Mouse (Mus musculus) neutrophil, adult 5-6 weeks (primary cell): ENCODE data around the gene Plpp7. TPM values are rescaled to one million over a fixed set of nuclear protein-coding genes. Genes with fewer than 3 reads are reported as not detected.

Experiments
- ATAC-seq: fragments of 151-379, 151-347 bp; 2 replicates; pipeline ENCODE4 v1.8.0; 2017; ENCODE audit warnings: mild to moderate bottlenecking, moderate TSS enrichment; ENCODE audit not compliant: insufficient number of reproducible peaks, poor library complexity, low FRiP score, severe bottlenecking; ENCODE audit errors: extremely low read depth
- total RNA-seq: library from RNA; stranded (forward); fragments of 200-1000 nt; gene quantifications from 2 replicates; pipeline ENCODE4 v1.2.3, GENCODE M21; 2017

Plpp7 gene
- total RNA-seq, 1 experiment from 2014 or later = not detected

DNA sequence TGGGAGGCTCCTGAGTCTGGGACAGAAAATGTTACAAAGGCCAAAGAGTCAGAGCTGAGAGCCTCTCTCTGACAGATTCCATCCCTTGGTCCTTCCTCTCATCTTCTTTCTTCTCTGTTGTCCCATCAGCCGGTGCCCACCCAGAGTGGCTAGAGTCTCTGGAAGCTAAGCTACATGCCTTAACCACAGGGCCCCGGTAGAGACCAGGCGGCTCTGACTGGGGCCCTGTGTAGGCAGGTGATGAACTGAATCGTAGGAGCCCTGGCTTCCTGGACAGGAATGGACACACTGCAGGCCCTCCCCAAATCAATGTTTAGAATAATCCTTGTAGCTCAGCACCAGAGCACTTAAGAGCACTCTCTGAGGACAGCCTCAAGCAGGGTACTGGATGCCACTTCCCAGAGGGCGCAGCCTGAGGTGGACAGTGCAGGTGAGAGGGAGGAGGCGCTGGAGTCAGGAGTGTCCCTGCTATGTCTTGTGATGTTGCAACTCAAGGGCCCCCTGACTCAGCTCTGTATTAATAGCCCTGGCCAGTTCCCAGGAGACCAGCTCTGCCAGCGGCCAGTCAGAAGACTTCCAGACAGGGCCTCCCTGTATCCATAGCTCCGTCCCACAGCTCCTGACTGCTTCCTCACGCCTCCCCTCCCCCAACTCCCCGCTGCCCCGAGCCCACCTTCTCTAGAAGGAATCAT lies 34.2 kb downstream of the Plpp7 start:
- ATAC-seq = no peak

DNA sequence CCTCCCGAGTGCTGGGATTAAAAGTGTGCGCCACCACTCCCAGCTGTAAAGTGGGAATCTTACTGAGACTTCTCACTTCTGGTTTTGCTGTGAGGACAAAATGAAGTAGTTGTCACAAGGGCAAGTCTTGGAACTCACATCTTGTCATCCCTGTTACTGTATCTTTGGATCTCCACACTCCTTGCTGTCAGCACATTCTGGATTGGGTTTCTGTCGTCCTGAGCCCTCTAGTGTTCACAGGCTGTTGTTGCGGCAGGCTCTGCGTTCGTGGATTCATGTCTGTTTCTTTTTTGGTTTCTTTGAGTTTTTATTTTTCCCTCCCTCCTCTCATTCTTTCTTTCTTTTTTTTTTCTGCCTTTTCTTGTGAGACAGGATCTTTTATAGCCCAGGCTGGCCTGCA lies 35.1 kb downstream of the Plpp7 start:
- 0 out of 2 replicates have a peak, but pooled peaks have one; percentile 30 for ATAC-seq

DNA sequence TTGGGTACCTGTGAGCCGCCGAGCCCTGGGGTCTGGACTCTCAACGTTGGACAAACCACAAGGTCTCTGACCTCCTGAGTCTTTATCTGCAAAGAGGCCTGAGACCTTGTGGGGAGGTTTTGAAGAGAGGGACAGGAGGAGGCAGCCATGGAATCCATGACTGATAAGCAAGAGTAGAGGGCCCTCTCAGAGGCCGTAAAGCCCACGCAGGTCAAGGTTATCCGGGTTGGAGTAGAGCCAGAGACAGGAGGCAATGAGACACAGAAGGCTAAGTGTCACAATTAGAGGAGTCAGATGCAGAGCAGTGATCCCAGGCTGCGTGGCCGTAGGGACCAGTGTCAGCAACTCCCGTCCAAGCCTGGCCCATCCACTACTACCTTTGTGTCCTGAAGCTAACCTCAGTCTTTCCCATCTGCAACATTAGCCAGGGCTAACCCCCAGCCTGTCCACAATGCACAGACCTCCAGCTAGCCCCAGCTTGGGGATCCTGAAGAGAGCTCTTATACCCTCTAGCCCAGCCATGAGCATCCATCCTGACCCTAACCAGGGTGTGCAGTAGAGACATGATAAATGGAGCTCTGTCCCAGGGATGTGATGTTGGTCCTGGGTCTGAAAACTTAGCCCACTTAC lies 36.0 kb downstream of the Plpp7 start:
- no peak for ATAC-seq

DNA sequence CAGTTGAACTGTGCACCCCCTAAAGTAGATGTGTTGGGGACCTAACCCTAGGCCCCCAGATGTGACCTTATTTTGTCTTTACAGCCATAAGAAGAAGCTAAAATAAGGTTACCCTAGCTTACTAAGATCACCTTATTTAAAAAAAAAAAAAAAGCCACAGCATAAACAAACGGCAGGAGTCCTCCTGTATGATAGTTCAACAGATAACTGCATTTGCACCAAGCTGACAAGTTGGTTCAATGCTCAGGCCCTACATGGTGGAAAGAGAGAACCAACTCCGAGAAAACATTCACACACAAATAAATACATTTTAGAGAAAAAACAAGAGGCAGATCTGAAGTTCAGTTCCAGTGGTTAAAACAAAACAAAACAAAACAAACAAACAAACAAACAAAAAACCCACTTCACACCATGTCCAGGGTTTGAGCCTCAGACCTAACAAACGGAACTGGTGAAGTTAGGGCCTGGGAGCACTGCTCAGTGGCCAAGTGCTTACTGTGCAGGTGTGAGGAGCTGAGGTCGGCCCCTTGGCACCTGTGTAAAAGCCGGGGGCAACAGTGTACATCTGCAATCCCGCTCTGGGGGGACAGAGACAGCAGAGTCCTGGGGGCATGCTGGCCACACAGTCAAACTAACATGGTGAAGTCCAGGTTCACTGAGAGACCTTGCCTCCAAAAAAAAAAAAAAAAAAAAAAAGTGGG lies 36.7 kb downstream of the Plpp7 start:
- no peak for ATAC-seq

DNA sequence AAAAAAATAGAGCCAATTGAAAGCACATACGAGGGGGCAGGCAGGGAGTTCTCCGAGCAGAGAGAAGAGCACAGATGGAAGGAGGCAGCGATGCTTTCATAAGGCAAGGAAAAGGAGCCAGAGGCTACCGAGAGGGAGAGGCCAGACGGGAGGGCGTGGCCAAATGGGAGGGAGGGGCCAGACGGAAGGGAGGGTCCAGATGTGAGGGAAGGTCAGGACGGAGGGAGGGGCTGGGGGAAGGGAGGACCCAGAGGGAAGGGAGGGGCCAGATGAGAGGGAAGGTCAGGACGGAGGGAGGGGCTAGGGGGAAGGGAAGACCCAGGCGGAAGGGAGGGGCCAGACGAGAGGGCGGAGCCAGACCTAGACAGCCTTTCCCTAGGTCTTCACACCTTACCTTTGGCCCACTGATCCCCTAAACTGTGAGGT lies 37.3 kb downstream of the Plpp7 start:
- 0 out of 2 replicates have a peak, but pooled peaks have one; percentile 11 for ATAC-seq

DNA sequence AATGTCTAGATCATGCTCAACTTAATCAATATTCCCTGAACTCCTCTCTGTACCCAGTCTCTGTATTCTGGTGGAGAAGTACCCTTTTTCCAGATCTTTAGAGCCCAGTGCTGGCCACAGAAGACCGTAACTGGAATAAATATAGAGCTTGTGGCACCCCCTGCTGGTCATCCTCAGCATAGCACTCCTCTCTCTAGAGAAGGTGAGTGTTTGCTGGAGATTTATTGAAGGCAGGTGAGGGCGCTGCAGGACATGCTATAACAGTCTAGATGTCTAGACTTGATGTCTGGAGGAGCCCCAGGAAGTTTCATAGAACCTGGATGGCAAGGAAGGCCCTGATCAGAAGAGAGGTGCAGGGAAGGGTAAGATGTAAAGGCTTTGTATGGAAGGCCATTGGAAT lies 38.7 kb downstream of the Plpp7 start:
- ATAC-seq = peak; percentile 46

DNA sequence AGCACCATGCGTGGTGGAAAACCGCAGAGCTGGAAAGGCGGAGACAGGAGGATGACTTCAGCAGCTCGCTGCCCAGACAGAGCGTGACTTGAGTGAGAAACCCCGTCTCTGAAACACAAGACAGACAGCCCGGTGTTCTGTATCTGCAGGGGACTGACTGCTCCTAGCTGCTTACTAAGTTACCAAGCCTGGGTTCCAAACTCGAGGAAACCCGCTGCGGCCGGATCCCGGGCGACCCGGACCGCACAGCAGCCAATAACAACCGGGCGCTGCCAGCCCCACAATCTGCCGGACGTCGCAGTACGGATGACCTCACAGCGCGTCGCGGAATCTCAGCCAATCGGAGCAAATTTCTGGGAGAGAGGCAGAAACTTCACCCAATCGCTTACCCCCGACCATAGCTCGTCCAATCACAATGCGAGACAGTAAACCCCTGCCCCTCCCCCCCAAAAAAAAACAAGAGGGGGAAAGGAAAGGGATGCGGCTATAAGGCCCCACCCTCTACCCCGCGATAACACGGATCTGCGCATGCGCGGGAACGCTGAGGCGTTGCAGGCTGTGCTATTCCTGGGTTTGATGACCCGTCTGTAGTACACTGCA lies 42.4 kb downstream of the Plpp7 start:
- peak; percentile 92 for ATAC-seq

DNA sequence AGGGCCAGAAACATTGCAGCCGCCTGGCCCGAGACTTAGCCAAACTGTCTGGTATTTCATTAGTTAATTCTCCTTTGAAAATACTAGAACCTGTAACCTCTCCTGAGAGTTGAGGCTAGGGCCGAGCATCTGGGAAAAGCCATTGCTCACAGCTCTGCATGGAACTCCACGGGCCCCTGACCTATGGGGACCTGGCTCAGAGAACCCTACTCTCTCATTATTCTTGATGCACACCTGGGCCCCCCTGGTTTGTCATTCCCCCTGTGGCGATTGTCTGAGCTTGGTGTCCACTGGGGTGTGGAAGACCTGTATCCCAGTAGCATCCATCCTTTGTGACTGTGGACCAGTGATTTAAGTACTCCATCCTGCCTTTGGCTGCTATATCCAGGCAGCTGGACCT lies 44.0 kb downstream of the Plpp7 start:
- no peak for ATAC-seq

DNA sequence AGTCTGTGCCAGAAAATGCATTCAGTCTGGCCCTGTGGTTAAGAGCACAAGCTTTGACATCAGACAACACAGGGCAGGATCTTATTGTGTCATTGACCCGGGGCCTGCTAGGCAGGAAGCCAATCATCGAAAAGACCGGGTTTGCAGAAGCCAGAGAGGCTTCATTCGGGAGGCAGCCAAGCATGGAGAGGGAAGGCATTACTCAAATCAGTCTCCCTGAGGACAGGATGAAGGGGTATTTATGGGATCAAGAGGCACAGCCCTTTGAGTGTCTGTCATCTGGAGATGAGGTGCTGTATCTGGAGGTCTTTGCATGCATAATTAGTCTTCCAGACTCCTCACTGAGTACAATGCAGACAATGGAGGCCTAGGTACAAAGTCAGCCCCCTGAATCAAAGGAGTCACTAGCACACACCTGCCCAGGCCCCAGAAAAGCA lies 45.2 kb downstream of the Plpp7 start:
- ATAC-seq = no peak

DNA sequence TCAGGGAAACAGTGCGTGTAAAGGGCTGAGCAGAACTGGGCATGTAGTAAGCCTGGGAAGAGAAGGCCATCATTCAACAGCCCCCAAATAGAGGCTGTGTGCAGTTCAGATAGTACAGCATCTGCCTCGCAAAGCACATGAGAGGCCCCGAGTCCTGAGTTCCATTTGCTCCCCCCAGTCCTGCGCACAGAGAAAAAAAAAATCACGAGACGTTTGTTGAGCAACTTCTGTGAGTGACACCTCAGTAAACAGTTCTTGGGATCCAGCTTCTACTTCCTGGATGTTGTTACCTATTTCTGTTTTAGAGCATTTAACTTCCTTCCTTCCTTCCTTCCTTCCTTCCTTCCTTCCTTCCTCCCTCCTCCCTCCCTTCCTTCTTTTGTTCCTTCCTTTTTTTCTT lies 46.3 kb downstream of the Plpp7 start:
- ATAC-seq = no peak

DNA sequence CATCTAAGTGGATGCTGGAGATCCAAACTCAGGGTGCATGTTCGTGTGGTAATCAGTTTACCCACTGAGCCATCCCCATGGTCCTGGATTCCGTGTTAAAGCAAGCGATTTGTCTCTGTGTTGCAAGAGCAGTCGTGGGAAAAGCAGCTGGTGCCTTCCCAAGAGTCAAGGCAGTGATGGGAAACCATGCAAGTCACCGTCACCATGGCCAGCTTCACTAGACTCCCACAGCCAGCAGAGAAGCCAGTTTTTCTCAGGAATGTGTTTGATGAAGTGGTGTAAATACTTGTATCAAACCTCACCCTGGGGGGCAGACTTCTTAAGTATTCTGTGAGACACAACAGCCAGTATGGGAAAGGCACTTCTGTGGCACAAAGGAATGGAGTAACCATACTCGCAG lies 47.0 kb downstream of the Plpp7 start:
- ATAC-seq = no peak

DNA sequence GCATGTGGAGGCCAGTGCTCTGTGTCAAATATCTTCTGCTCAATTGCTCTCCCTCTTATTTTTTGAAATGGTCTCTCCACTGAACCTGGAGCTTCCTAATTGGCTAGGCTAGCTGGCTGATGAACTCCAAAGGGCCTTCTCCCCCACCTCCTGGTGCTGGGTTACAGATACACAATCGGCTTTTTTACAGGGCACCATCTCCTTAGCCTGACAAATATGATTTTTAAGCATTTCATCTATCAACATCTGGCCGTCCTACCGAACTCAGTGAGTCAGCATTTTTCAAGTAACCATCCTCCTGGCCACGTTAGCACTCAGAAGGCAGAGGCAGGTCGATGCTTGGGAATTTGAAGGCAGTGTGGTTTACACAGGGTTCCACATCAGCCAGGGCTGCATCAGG lies 49.3 kb downstream of the Plpp7 start:
- no peak for ATAC-seq

DNA sequence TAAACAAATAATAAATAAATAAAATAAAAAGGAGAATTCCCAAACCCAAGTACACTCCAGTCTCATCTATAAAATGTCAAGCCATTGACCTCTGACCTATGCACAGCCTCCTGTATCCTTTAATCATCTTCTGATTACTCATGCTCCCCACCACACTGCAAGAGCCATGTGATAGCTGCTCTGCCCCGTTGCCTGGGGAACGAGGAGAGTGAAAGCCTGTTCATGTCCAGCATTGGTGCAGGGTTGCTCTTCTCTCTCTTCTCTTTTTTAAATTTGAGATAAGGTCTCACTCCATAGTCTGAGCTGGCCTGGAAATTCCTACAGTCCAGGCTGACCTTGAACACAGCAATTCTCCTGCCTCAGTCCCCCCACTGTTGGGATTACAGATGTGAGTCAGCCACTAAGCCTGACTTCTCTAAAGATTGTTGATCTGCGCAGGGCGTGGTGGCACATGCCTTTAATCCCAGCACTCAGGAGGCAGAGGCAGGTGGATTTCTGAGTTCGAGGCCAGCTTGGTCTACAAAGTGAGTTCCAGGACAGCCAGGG lies 51.4 kb downstream of the Plpp7 start:
- ATAC-seq = no peak

DNA sequence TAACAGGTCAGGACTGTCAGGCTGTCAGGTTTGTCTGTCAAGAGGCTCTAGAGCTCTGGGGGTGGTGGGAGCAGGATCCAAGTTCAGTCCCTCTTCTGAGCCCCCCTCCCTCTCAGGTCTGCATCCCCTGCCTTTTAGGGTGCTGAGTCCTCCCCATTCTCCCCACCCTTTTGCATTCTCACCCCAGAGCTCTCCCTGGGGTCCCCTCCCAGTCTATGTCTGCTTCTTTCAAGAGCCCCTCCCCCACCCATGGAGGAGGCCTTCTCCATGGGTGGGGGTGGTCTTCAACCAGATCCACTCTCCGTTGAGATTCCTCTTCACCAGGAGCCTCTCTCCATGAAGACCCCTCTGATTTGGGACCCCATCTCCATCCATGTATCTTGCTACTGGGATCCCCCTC lies 54.8 kb downstream of the Plpp7 start:
- no peak for ATAC-seq

DNA sequence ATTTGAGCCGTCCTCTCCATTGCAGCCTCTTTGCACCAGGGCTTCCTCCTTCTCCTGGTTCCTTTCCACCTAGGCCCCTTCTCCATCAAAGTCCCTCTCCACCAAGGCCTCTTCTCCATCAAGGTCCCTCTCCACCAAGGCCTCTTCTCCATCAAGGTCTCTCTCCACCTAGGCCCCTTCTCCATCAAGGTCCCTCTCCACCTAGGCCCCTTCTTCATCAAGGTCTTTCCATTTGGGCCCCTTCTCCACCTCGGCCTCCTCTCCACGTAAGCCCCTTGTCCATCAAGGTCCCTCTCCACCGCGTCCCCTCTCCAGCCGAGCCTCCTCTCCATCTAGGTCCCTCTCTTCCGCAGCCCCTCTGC lies 55.2 kb downstream of the Plpp7 start:
- no peak for ATAC-seq

DNA sequence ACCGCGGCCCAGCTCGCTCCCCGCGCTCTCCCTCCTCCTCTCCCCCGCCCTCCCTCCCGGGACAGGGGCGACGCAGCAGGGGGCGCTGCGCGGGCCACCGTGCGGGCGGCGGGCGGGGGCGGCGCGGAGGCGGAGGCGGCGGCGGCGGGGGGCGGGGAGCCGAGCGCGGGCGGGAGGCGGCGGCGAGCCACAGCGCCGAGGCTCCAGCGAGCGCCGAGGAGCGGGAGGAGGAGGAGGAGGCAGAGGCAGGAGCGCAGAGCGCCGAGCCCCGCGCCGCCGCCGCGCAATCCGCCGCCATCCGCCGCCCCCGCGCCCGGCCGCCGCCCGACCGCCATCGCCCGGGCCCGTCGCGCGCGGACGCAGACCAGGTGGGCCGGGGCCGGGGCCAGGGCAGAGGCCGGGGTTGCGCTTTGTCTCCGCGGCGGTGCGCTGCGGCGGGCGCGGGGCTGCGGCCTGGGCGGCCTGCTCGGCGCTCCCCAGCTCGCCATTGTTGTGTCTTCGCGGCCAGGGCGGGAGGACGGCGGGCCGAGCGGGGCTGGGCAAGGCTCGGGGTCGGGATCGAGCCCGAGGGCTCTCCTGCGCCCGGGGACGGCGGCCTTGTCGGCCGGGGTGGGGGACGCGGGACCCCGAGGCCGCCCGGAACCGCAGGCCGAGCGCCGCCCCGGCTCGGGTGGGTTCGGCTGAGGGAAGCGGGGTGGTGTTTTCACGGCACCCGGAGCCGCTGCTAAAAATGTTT lies 55.8 kb downstream of the Plpp7 start, which contains the start of gene Prrc2b:
Gene Prrc2b (plus strand): TSS at position 159 of the 736 bp plus-strand sequence.
- peak; percentile 31; the same call in 1 of the 2 replicates for ATAC-seq

DNA sequence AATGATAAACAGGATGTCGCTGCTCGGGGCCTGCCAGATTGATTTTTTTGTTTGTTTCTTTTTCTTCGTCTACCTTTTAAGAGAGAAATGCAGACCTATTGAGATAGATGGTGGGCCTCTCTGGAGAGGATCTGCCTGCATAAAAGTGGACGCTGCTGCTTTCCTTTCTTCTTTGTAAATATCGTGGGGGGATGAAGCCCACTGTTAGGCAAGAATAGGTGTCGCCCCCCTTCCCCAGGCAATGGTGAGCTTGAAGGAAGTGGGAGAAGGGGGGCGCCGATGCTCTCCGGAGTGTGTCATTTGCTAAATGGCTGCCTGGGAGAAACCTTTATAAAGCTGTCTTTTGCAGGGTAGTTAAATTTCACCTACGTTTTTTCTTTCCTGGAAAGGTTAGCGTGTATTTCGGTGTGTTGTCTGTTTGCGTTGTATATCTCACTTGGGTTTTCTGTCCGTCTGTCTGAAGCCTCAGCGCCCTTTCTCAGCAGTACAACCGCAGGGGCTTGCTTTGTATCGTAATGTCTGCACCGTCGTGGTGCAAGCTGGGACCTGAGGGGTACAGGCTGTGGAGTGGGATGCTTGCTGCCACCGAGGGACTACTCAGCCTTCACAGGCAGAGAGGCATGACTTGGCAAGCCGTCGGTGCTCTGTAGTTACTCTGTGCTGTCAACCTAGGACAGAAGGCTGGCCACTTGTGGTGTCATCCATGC lies 56.5 kb downstream of the Plpp7 start:
- 0 out of 2 replicates have a peak, but pooled peaks have one; percentile 24 for ATAC-seq

DNA sequence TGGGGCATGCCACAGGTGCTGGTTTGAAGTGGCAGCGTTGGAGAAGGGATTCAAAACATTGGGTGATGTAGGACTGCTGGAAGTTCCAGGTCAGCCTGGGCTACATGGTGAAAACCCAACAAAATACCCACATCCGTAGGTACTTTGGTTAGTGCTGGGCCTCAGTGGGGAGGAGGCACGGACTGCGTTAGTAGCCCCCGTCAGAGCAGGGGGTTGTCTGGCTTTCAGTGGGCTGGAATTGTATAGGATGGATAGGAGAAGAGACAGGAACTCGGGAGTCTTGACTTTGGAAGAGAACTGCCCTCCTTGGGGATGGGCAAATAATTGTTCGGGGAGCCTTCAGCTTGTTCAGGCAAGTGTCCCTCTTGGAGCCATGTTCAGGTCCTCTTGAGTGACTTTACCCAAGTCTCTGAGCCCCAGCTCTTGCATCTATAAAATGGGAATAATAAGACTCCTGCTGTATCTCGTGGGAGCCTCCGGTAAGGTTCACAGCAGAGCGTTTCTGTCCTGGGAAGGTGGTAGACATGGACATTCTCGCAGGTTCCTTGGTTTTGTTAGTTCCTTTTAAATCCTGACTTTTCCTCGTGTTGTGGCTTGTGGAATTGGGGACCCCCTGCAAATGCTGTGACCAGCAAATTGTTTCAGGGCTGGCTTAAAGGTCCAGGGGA lies 57.2 kb downstream of the Plpp7 start:
- ATAC-seq = no peak
